Mouse (Mus musculus) C2C12 (cell line): ENCODE results near the gene Zkscan8. TPM values are rescaled to one million over a fixed set of nuclear protein-coding genes. Genes with fewer than 3 reads are reported as not detected.
A peak's percentile ranks its signal among the peaks of the same experiment; 100 is the strongest.

Experiments used
- H3K27me3 ChIP-seq: one replicate; pipeline ENCODE4 v1.6.1; 2011; ENCODE audit not compliant: control insufficient read depth, insufficient read depth, insufficient read length
- H3K36me3 ChIP-seq: one replicate; pipeline ENCODE4 v1.6.1; 2011; ENCODE audit not compliant: control insufficient read depth, insufficient read depth
- H3K4me3 ChIP-seq: one replicate; pipeline ENCODE4 v1.5.1; 2011; ENCODE audit warnings: mild to moderate bottlenecking, control low read depth; ENCODE audit not compliant: poor library complexity, insufficient read depth, severe bottlenecking
- H3K79me2 ChIP-seq: one replicate; pipeline ENCODE4 v1.6.1; 2011; ENCODE audit not compliant: control insufficient read depth, insufficient read depth
- H3K79me3 ChIP-seq: one replicate; pipeline ENCODE4 v1.6.1; 2011; ENCODE audit warnings: low read depth, control low read depth
- H3ac ChIP-seq: one replicate; pipeline ENCODE3; 2011; ENCODE audit warnings: low read depth; ENCODE audit not compliant: control insufficient read depth, insufficient read length
- CEBPB ChIP-seq: IDR thresholded peaks from one replicate; pipeline ENCODE4 v1.6.1; 2011; ENCODE audit warnings: low read depth, mild to moderate bottlenecking, control low read depth, moderate library complexity
- CTCF ChIP-seq: IDR thresholded peaks from one replicate; pipeline ENCODE4 v1.5.1; 2011; ENCODE audit not compliant: control insufficient read depth, insufficient read depth, insufficient read length
- FOSL1 ChIP-seq: IDR thresholded peaks from one replicate; pipeline ENCODE4 v1.8.0; 2011; ENCODE audit warnings: mild to moderate bottlenecking, low read length; ENCODE audit not compliant: poor library complexity, insufficient read depth, severe bottlenecking
- MAX ChIP-seq: IDR thresholded peaks from one replicate; pipeline ENCODE4 v1.6.1; 2011; ENCODE audit warnings: mild to moderate bottlenecking, control low read depth
- MYOD1 ChIP-seq: IDR thresholded peaks from one replicate; pipeline ENCODE4 v1.6.1; 2011; ENCODE audit warnings: low read depth; ENCODE audit not compliant: control insufficient read depth, insufficient read length
- MYOG ChIP-seq: IDR thresholded peaks from one replicate; pipeline ENCODE4 v1.6.1; 2011; ENCODE audit not compliant: control insufficient read depth, insufficient read length; ENCODE audit errors: extremely low read depth
- USF1 ChIP-seq: IDR thresholded peaks from one replicate; pipeline ENCODE4 v1.6.1; 2011; ENCODE audit warnings: low read depth, mild to moderate bottlenecking, control low read depth, moderate library complexity
- long read RNA-seq, 2 experiments: library from polyadenylated mRNA; unstranded; transcript quantifications; one replicate each; pipeline ENCODE4 v2.0.0; 2019 to 2020
- polyA plus RNA-seq: library from polyadenylated mRNA; unstranded; fragments of >200 nt; fragmentation: generic; extraction: Trizol; gene quantifications from one replicate; pipeline ENCODE4 v1.2.1, GENCODE M21; 2012; ENCODE audit warnings: missing spikeins

Zkscan8 gene
- polyA plus RNA-seq, result 0.97 TPM
- long read RNA-seq, experiment 1, result 0 reads
- long read RNA-seq, experiment 2, partial matches to known transcripts, result 0 of 8 reads
- long read RNA-seq, experiment 2, other reads (novel, unspliced or antisense), result 8 of 8 reads

- Histone ChIP-seq H3K4me3 (peak within 1 kb of the TSS; percentile 53), H3K79me2 (peaks cover 17% of the 10 kb centered on the region), H3K27me3 (no peaks in the 10 kb centered on the region), H3ac (peak within 1 kb of the TSS; percentile 98), H3K79me3 (no peaks in the 10 kb centered on the region), H3K36me3 (no peaks in the 10 kb centered on the region)
- TF ChIP-seq CEBPB, result no peak
- TF ChIP-seq MAX, result no peak
- TF ChIP-seq USF1, result no peak
- TF ChIP-seq MYOD1, result no peak
- TF ChIP-seq FOSL1, result no peak
- TF ChIP-seq CTCF, result no peak
Observed at GRCm38 (mm10) chr13:21530781-21531201, at the start of gene Zkscan8. TSS of gene Zkscan8 (minus strand) at chr13:21531120.

GRCm38 (mm10) chr13:21559793-21560192 is 28.9 kb upstream of the Zkscan8 start, which contains the start of gene Olfr1535:
TSS of gene Olfr1535 (minus strand) at chr13:21559893.
- Histone ChIP-seq H3K79me2 (no peaks in the 10 kb centered on the region), H3ac (no peak within 1 kb of the TSS), H3K27me3 (no peaks in the 10 kb centered on the region), H3K4me3 (no peak within 1 kb of the TSS), H3K36me3 (no peaks in the 10 kb centered on the region), H3K79me3 (no peaks in the 10 kb centered on the region)
- no peak for TF ChIP-seq MYOG
- TF ChIP-seq CEBPB, result no peak
- no peak for TF ChIP-seq MYOD1
- TF ChIP-seq MAX, result no peak
- no peak for TF ChIP-seq USF1
- TF ChIP-seq FOSL1, result no peak
- no peak for TF ChIP-seq CTCF

- H3K79me3 ChIP-seq, result no peaks in the 10 kb centered on the region
- H3K4me3 ChIP-seq, result no peak overlapping the region
- no peaks in the 10 kb centered on the region for H3K27me3 ChIP-seq
- H3ac ChIP-seq, result no peak overlapping the region
- no peaks in the 10 kb centered on the region for H3K36me3 ChIP-seq
- TF ChIP-seq FOSL1 (no peak), CTCF (no peak), MYOD1 (no peak), MYOG (no peak), USF1 (no peak), MAX (no peak), CEBPB (no peak)
- H3K79me2 ChIP-seq, result no peaks in the 10 kb centered on the region
Observed at GRCm38 (mm10) chr13:21550416-21551110, 19.6 kb upstream of the Zkscan8 start.

GRCm38 (mm10) chr13:21549487-21549886 is 18.6 kb upstream of the Zkscan8 start:
- TF ChIP-seq CEBPB (no peak), USF1 (no peak), CTCF (no peak), MYOD1 (no peak), FOSL1 (no peak), MYOG (no peak), MAX (no peak)
- no peaks in the 10 kb centered on the region for H3K79me2 ChIP-seq

GRCm38 (mm10) chr13:21542708-21543107 is 11.8 kb upstream of the Zkscan8 start, which contains the start of gene Olfr1366:
TSS of gene Olfr1366 (minus strand) at chr13:21542808.
- H3K4me3 ChIP-seq, result no peak within 1 kb of the TSS
- no peak within 1 kb of the TSS for H3ac ChIP-seq
- no peaks in the 10 kb centered on the region for H3K36me3 ChIP-seq
- TF ChIP-seq MYOG (no peak), CTCF (no peak), MAX (no peak)
- H3K27me3 ChIP-seq, result no peaks in the 10 kb centered on the region
- no peaks in the 10 kb centered on the region for H3K79me3 ChIP-seq
- no peaks in the 10 kb centered on the region for H3K79me2 ChIP-seq

More at GRCm38 (mm10) chr13:21549487-21549886, 18.6 kb upstream of the Zkscan8 start:
- no peaks in the 10 kb centered on the region for H3K36me3 ChIP-seq
- no peaks in the 10 kb centered on the region for H3K27me3 ChIP-seq
- H3K4me3 ChIP-seq, result no peak overlapping the region
- no peaks in the 10 kb centered on the region for H3K79me3 ChIP-seq
- H3ac ChIP-seq, result no peak overlapping the region

GRCm38 (mm10) chr13:21530136-21530535 is 784 bp downstream of the Zkscan8 start:
- Histone ChIP-seq H3ac (peak overlapping the region; percentile 30), H3K79me2 (peaks cover 17% of the 10 kb centered on the region), H3K27me3 (no peaks in the 10 kb centered on the region), H3K79me3 (no peaks in the 10 kb centered on the region), H3K36me3 (no peaks in the 10 kb centered on the region), H3K4me3 (peak overlapping the region; percentile 53)
- TF ChIP-seq MYOG, result no peak
- TF ChIP-seq USF1, result no peak
- TF ChIP-seq CTCF, result no peak
- no peak for TF ChIP-seq MAX
- TF ChIP-seq CEBPB, result no peak
- TF ChIP-seq MYOD1, result no peak
- TF ChIP-seq FOSL1, result no peak
